Mouse (Mus musculus) CH12.LX (cell line): ENCODE results near the gene Ap1m2. TPM values are rescaled to one million over a fixed set of nuclear protein-coding genes. Genes with fewer than 3 reads are reported as not detected.

ENCODE experiments used
- DNase-seq: peaks from one replicate; pipeline ENCODE4 v3.0.0-alpha.2; 2013; ENCODE audit errors: extremely low read depth
- H3K27ac ChIP-seq: 2 replicates; pipeline ENCODE4 v1.5.1; 2012; ENCODE audit warnings: low read depth, mild to moderate bottlenecking, control low read depth, moderate library complexity; ENCODE audit not compliant: insufficient read depth
- H3K27me3 ChIP-seq: replicated peaks from 2 replicates; pipeline ENCODE3; 2012; ENCODE audit warnings: inconsistent platforms
- H3K36me3 ChIP-seq, 2 experiments: replicated peaks in 1 of 2; 2 replicates each; pipeline versions ENCODE3 to v1.6.1; 2012; ENCODE audit warnings: inconsistent platforms in 1 of 2, low read length in 1 of 2, mild to moderate bottlenecking in 1 of 2, mixed read lengths in 1 of 2, moderate library complexity in 1 of 2; ENCODE audit not compliant: control insufficient read depth in 1 of 2, insufficient read depth in 1 of 2
- H3K4me1 ChIP-seq, 2 experiments: 2 replicates each; pipeline ENCODE4 v1.6.1; 2012; ENCODE audit warnings: inconsistent platforms in 1 of 2, moderate library complexity in 1 of 2; ENCODE audit not compliant: insufficient read depth in 2 of 2, control insufficient read depth in 1 of 2
- H3K4me2 ChIP-seq: 2 replicates; pipeline ENCODE4 v1.6.1; 2012; ENCODE audit warnings: low read depth, mild to moderate bottlenecking, control low read depth; ENCODE audit not compliant: poor library complexity, insufficient read depth, severe bottlenecking
- H3K4me3 ChIP-seq, 3 experiments: fragments of 150-350 bp in 1 of 3; sonication (generic) in 1 of 3; replicated peaks in 1 of 3; 2 replicates each; pipeline versions ENCODE3 to v1.5.1; 2011 to 2012; ENCODE audit warnings: low read depth in 2 of 3, low read length in 2 of 3, mild to moderate bottlenecking in 2 of 3, moderate library complexity in 2 of 3, control low read depth in 1 of 3, improper control_type of control experiment in 1 of 3, inconsistent platforms in 1 of 3, mixed read lengths in 1 of 3; ENCODE audit not compliant: poor library complexity in 1 of 3
- H3K79me2 ChIP-seq: replicated peaks from 2 replicates; pipeline ENCODE4 v1.6.1; 2012; ENCODE audit warnings: mild to moderate bottlenecking, moderate library complexity; ENCODE audit not compliant: control insufficient read depth, poor library complexity, insufficient read depth, severe bottlenecking; ENCODE audit errors: extremely low read depth
- H3K9ac ChIP-seq: 2 replicates; pipeline ENCODE4 v1.6.1; 2012; ENCODE audit warnings: low read depth, mild to moderate bottlenecking, control low read depth, moderate library complexity; ENCODE audit not compliant: insufficient read depth
- H3K9me3 ChIP-seq: replicated peaks from 2 replicates; pipeline ENCODE3; 2012; ENCODE audit warnings: low read length, inconsistent platforms, mixed read lengths
- BHLHE40 ChIP-seq: IDR thresholded peaks from 2 replicates; pipeline ENCODE4 v1.6.1; 2011; ENCODE audit warnings: mild to moderate bottlenecking, low read depth, low read length, improper control_type of control experiment
- CHD1 ChIP-seq: IDR thresholded peaks from 2 replicates; pipeline ENCODE4 v1.6.1; 2012; ENCODE audit warnings: low read depth, low read length, improper control_type of control experiment, inconsistent platforms
- CHD2 ChIP-seq: IDR thresholded peaks from 2 replicates; pipeline ENCODE4 v1.6.1; 2011; ENCODE audit warnings: low read length, improper control_type of control experiment
- CTCF ChIP-seq, 2 experiments: IDR thresholded peaks in 1 of 2; conservative IDR thresholded peaks in 1 of 2; 2 replicates each; pipeline ENCODE4 v1.5.1; 2011 to 2012; ENCODE audit warnings: low read depth in 2 of 2, low read length in 2 of 2, improper control_type of control experiment in 1 of 2, inconsistent platforms in 1 of 2, mild to moderate bottlenecking in 1 of 2, moderate library complexity in 1 of 2
- ETS1 ChIP-seq: conservative IDR thresholded peaks from 2 replicates; pipeline ENCODE4 v1.6.1; 2012; ENCODE audit warnings: low read depth, mild to moderate bottlenecking, inconsistent platforms, low read length, improper control_type of control experiment, moderate library complexity
- GABPA ChIP-seq: IDR thresholded peaks from 2 replicates; pipeline ENCODE4 v1.6.1; 2012; ENCODE audit warnings: low read depth, low read length, improper control_type of control experiment, inconsistent platforms; ENCODE audit not compliant: insufficient replicate concordance
- HCFC1 ChIP-seq: IDR thresholded peaks from 2 replicates; pipeline ENCODE4 v1.6.1; 2012; ENCODE audit warnings: low read depth, mild to moderate bottlenecking, inconsistent platforms, low read length, improper control_type of control experiment
- JUN ChIP-seq: IDR thresholded peaks from 2 replicates; pipeline ENCODE4 v1.6.1; 2011; ENCODE audit warnings: low read depth, mild to moderate bottlenecking, low read length, improper control_type of control experiment, moderate library complexity; ENCODE audit not compliant: insufficient read depth
- JUND ChIP-seq: conservative IDR thresholded peaks from 2 replicates; pipeline ENCODE4 v1.6.1; 2011; ENCODE audit warnings: low read depth, low read length, improper control_type of control experiment
- MAZ ChIP-seq: IDR thresholded peaks from 2 replicates; pipeline ENCODE4 v1.6.1; 2012; ENCODE audit warnings: low read depth, mild to moderate bottlenecking, inconsistent platforms, low read length, improper control_type of control experiment, moderate library complexity
- MEF2A ChIP-seq: IDR thresholded peaks from 2 replicates; pipeline ENCODE4 v1.6.1; 2014; ENCODE audit warnings: low read depth, mild to moderate bottlenecking, inconsistent platforms, low read length, improper control_type of control experiment, borderline replicate concordance
- MXI1 ChIP-seq: IDR thresholded peaks from 2 replicates; pipeline ENCODE4 v1.6.1; 2011; ENCODE audit warnings: mild to moderate bottlenecking, low read depth, low read length, improper control_type of control experiment
- MYC ChIP-seq: IDR thresholded peaks from 2 replicates; pipeline ENCODE4 v1.6.1; 2011; ENCODE audit warnings: low read depth, mild to moderate bottlenecking, improper control_type of control experiment, low read length
- NRF1 ChIP-seq: IDR thresholded peaks from 2 replicates; pipeline ENCODE4 v1.6.1; 2014; ENCODE audit warnings: low read depth, mild to moderate bottlenecking, inconsistent platforms, low read length, improper control_type of control experiment, moderate library complexity
- POLR2A ChIP-seq: IDR thresholded peaks from 2 replicates; pipeline ENCODE4 v1.6.1; 2011; ENCODE audit warnings: low read depth, mild to moderate bottlenecking, improper control_type of control experiment, low read length
- TBP ChIP-seq: conservative IDR thresholded peaks from 2 replicates; pipeline ENCODE4 v1.6.1; 2011; ENCODE audit warnings: low read depth, low read length, improper control_type of control experiment
- USF2 ChIP-seq: conservative IDR thresholded peaks from 2 replicates; pipeline ENCODE4 v1.6.1; 2011; ENCODE audit warnings: low read depth, low read length, improper control_type of control experiment
- ZKSCAN1 ChIP-seq: IDR thresholded peaks from 2 replicates; pipeline ENCODE4 v1.6.1; 2012; ENCODE audit warnings: low read depth, inconsistent platforms, low read length, improper control_type of control experiment, borderline replicate concordance
- ZNF384 ChIP-seq: IDR thresholded peaks from 2 replicates; pipeline ENCODE4 v1.6.1; 2012; ENCODE audit warnings: low read depth, low read length, improper control_type of control experiment, inconsistent platforms
- dilution Hi-C: fragments of 300-500 bp; cut with MboI; formaldehyde crosslinking; loops from 2 replicates; pipeline ENCODE4 v1.14.3; 2020; ENCODE audit warnings: low sequenced_read_pairs; ENCODE audit not compliant: extremely low pct_unique_long_range_greater_than_20kb, extremely low pct_ligation_motif_present
- in situ Hi-C: fragments of 300-500 bp; cut with MboI; formaldehyde crosslinking; loops from 3 replicates; pipeline ENCODE4 v1.14.3; 2019; ENCODE audit warnings: low sequenced_read_pairs, low pct_ligation_motif_present, low pct_unique_long_range_greater_than_20kb, mixed read lengths
- polyA plus RNA-seq: library from polyadenylated mRNA; unstranded; fragments of >175 nt; gene quantifications from 2 replicates; pipeline ENCODE4 v1.2.1, GENCODE M21; 2012; ENCODE audit warnings: low read depth; ENCODE audit not compliant: insufficient read length
- total RNA-seq, 2 experiments: library from RNA; depleted of rRNA; stranded (reverse); fragments of 300-350 nt in 1 of 2; fragments of >200 nt in 1 of 2; gene quantifications; 2 replicates each; pipeline ENCODE4 v1.2.3; 2012 to 2014

Gene Ap1m2
- total and polyA plus RNA-seq, 3 experiments = 0.51 to 2.6 (median 0.51) TPM

DNA sequence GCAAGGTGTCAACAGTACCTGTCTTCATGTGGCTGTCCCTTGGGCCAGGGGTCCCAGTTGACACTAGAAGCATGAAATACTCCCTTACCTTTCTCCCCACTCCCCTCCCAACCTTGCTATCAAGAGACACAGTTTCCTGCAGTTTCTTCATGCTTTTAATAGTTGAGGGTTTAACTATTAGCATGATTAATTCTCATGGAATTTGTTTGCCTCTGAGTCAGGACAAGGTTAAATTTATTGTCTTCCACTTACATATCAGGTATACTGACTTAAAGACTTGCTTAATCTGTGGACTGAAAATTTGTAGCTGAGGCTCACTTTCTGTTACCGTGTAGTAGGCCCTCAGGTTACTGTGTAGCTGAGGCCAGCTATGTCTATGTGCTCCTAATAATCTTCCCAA lies 21.4 kb upstream of the Ap1m2 start:
- TF ChIP-seq CHD1 (no peak), NRF1 (no peak)
- Histone ChIP-seq H3K27me3 (no peaks in the 10 kb centered on the region), H3K36me3 (peaks cover 5 to 65% of the 10 kb centered on the region in 2 experiments), H3K4me3 (no peak overlapping the region), H3K4me2 (no peak overlapping the region), H3K9me3 (peaks cover 2% of the 10 kb centered on the region), H3K27ac (no peak overlapping the region), H3K79me2 (peaks cover 31% of the 10 kb centered on the region), H3K4me1 (peaks cover 10 to 38% of the 10 kb centered on the region in 2 experiments; a peak in 3 of 4 replicates), H3K9ac (no peak overlapping the region)
- no peak for DNase-seq
- in situ Hi-C loops (no loop called here), dilution Hi-C loops (no loop called here)

DNA sequence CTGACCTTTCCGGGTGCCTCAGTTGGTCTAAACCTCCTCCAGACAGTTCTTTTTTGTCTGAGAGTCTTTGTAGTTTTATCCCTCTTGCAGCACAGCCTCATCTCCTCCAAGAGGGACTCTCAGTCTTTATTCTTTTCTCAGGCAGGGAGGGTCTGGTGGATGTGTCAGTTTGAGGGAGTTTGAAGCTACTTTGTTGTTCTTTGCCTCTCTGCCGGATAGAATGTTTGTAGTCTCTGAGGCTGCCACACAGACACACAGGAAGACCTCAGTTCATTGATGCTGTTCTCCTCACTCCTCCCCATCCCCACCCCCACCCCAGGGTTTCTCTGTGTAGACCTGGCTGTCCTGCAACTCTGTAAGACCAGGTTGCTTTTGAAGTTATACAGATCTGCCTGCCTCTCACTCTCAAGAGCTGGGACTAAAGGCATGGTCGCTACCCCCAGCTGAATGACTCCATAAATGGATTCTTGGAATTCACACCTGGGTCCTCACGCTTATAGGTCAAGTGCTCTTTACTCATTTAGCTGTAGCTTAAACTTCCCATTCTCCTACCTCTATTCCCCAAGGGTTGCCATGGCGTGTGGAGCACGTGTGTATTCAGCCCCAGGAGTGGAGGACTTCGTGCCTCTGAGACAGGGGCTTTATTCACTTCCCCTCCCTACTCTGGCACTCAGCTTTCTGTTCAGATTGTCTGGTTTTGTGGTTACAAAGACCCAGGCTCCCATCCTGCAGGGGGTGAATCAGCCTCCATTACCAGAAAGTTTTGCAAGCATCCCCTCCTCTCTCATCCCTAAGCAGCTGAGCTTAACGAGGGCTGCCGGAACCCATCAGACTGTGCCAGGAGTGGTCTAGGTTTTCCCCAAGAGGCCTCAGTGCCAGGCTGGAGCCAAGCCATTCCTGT lies 20.3 kb upstream of the Ap1m2 start:
- peaks cover 16 to 45% of the 10 kb centered on the region in 2 experiments; a peak in 3 of 4 replicates for H3K4me1 ChIP-seq
- peaks cover 2% of the 10 kb centered on the region for H3K9me3 ChIP-seq
- no peak for TF ChIP-seq ZKSCAN1
- peak; percentile 72 for TF ChIP-seq BHLHE40
- no peak for DNase-seq
- no peak overlapping the region for H3K9ac ChIP-seq
- H3K27ac ChIP-seq = no peak overlapping the region
- H3K36me3 ChIP-seq = peaks cover 3 to 54% of the 10 kb centered on the region in 2 experiments
- no peaks in the 10 kb centered on the region for H3K27me3 ChIP-seq
- H3K79me2 ChIP-seq = peaks cover 31% of the 10 kb centered on the region
- in situ Hi-C loops (no loop called here), dilution Hi-C loops (no loop called here)
- H3K4me3 ChIP-seq = no peak overlapping the region
- no peak overlapping the region for H3K4me2 ChIP-seq

DNA sequence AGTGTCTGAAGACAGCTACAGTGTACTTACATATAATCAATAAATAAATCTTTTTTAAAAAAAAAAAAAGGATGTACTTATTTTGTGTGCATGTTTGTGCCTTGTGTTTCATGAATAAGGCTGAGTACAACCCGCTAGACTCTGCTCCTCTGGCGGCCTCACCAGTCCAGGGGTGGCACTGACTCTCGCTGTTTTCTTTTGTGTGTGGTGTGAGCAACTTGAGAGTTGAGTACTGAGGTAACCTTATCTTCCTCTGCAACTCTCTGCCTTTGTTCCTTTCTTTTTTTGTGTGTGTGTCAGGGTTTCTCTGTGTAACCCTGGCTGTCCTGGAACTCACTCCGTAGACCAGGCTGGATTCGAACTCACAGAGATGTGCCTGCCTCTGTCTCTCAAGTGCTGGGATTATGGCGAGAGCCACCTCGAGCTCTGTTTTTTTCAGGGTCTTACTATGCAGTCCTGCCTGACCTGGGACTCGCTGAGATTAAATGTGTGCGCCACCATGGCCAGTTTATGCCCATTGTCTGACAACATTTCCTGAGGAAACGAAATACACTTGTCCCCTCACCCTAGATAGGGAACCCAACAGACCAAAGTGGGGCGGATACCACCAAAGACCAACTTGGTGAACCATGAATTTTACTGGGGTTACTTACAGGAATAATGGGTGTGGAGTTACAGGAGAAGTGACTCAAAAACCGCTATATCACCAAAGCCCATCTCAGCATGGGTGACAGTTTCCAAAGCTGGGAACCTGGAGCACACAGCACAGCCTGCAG lies 19.4 kb upstream of the Ap1m2 start:
- Histone ChIP-seq H3K36me3 (peaks cover 3 to 46% of the 10 kb centered on the region in 2 experiments), H3K27me3 (no peaks in the 10 kb centered on the region), H3K4me3 (no peak overlapping the region), H3K27ac (no peak overlapping the region), H3K9me3 (peaks cover 2% of the 10 kb centered on the region), H3K79me2 (peaks cover 36% of the 10 kb centered on the region), H3K9ac (no peak overlapping the region), H3K4me1 (peaks cover 21 to 54% of the 10 kb centered on the region in 2 experiments)
- no peak for DNase-seq
- no peak for TF ChIP-seq MYC
- no peak for TF ChIP-seq ZKSCAN1
- TF ChIP-seq CTCF (conservative IDR thresholded peaks at IDR 0.05 in 1 of 2, IDR thresholded peaks at IDR 0.05 in 1 of 2; ENCODE audit: low read depth in 2 of 2, low read length in 2 of 2) = no peak
- no peak for TF ChIP-seq USF2
- no peak for TF ChIP-seq GABPA
- no peak for TF ChIP-seq ZNF384
- TF ChIP-seq POLR2A = no peak
- no peak for TF ChIP-seq CHD2
- no peak for TF ChIP-seq TBP
- no peak for TF ChIP-seq MEF2A
- TF ChIP-seq JUN = no peak
- TF ChIP-seq ETS1 = no peak
- TF ChIP-seq HCFC1 = no peak
- no peak for TF ChIP-seq MAZ
- TF ChIP-seq MXI1 = no peak
- TF ChIP-seq JUND = no peak
- TF ChIP-seq, all 38 proteins: peak for 0
- in situ Hi-C loops (no loop called here), dilution Hi-C loops (no loop called here)
- H3K4me2 ChIP-seq = no peak overlapping the region
